Mouse (Mus musculus) right cerebral cortex, adult 2 months (tissue): ENCODE measurements around the gene Etfa.

Experiments used
- DNase-seq, 2 experiments: peaks; one replicate each; pipeline ENCODE4 v3.0.0; 2021 to 2022; ENCODE audit warnings: low spot score in 2 of 2

Gene Etfa

DNA sequence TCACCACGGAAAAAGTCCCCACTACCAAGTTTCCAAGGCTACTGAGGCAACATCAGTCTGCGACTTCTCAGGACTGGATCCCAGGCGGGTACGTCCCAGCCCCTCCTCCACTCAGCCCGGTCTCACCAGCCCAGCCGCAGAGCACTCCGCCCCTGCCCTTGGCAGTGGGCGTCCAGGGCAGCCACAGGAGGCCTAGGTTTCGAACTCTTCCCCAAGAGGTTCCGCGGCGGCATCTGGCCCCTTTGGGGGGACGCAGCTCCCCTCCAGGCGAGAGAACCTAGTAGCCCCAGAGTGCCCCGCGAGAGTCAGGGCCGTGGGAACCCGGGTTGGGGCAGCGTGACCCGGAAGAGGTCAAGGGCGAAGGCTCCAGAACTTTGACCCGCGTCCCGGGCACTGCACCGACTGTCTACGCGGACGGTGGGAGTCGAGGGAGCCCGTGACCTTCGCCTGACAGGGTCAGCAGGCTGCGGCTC, 486 bp downstream of the Etfa start:
- DNase-seq = peak in 1 of 2 experiments; percentile 28

DNA sequence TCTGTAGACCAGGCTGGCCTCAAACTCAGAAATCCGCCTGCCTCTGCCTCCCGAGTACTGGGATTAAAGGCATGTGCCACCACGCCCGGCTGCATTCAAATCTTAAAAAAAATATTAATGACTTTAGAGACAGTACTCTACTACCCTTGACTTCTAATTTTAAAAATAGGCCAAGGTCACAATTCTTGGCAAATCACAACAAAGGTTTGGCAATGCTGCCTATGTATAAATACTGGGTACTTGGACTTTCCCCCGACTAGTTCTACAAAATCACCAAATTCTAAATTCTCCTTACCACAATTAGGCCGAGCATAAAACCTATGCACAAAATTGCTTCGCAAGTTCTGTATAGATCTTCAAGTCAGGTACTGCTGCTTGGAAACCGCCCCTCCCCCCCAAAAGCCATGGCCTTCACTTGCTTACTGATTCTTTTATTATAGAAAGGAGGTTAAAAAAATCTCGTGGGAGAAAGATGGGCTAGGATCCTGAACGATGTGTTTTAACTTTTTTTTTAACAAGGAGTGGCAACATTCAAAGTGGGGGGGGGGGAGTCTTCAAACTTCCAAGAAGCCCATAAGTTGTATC, 1.3 kb downstream of the Etfa start:
- no peak for DNase-seq

DNA sequence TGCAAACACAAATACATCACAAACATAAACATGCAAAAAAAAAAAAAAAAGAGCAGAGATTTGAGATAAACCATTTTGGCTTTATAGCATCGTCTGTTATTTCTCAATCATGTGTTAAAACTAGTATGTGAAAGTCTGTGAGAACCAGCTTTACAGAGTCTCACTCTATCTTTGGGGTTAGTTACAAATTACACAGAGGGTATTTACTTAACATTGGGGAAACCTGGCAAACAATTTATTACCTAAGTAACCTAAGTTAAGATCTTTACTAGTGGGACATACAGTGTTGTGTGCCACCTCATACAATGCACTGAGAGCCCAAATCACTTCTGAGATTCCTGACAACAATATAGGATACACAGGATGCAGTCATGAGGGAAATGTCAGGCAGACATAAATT, 2.3 kb downstream of the Etfa start:
- no peak for DNase-seq

DNA sequence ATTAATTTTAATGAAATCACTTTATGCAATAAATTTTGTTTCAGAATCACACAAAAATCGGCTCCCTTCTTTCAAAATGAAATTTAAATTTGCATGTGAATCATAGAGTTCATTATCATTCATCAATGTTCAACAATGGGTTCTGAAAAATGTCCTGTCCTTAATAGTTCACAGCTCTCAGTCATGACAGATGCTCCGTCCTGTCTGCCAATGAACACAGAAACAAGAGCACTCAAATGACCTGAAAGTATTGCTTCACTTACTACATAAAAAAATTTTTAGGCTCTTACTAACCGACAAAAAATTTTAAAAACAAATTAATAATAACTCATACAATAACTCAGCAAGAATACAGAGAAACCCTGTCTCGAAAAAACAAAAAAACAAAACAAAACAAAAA, 3.3 kb downstream of the Etfa start:
- DNase-seq = no peak

DNA sequence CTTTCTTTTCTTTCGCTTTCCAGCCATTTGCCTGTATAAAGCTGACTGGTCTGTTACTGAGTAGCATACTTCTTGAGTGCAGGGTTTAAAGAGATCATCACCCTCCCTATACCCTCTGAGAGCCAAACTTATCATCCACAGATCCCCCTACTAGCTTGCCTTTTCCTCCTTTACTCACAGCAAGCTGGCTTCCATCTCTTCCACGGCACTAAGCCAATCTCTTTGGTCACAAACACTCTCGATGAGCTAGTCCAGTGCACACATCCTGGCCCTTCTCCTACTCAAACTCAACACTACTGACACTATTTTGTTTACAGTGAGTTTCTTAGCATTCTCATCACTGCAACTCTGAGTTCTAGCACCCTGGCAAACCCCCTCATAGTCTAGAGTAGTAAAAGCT, 4.1 kb downstream of the Etfa start:
- no peak for DNase-seq

DNA sequence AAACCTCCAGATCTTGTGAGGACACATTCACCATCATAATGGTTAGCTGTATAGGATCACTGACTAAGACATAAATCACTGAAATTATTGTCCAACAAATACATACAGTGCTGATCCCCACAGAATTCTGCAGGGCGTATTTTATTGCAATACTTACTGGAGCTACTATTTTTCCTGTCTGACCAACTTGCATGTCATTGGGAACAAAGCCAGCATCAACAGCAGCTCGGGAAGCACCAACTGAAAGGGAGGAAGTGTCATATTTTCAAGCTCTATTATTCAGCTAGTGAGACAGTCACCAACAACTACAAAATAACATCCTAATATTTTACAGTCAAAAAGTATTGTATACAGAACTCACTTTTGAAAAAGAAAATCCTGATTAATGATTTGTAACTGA, 29.9 kb downstream of the Etfa start:
- DNase-seq = no peak

DNA sequence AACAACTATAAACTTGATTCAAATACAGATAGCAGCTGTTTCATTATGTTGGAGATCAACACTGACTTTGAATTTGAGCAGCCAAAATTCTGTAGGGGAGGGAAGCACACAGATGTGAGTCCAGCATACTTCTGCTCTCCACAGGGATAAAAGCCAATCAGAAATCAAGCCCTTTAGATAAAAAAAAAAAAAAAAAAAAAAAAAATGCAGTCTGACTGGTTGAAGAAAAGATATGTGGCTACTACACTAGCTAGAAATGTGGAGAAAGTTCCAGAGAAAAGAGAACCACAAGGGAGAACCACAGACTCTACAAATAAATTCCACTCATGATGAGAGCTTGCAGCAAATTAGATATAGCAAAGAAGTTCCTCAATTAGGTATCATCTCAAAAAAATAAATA, 33.3 kb downstream of the Etfa start:
- DNase-seq = no peak

DNA sequence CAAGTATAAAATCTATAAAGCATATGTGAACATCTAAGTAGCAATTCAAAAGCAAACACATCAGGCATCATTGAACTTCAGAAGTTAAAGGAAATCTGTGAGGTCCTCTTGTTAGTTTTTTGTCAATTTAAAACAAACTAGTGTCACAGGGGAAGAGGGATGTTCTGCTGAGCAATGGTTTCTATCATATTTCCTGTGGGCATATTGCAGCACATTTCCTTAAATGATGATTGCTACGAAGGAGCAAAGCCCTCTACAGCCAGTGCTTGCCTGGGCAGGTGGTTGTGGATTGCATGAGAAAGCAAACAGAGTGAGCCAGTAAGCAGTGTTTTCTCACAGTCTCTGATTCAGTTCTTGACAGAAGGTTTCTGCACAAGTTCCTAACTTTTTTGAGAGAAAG, 36.0 kb downstream of the Etfa start:
- no peak for DNase-seq

DNA sequence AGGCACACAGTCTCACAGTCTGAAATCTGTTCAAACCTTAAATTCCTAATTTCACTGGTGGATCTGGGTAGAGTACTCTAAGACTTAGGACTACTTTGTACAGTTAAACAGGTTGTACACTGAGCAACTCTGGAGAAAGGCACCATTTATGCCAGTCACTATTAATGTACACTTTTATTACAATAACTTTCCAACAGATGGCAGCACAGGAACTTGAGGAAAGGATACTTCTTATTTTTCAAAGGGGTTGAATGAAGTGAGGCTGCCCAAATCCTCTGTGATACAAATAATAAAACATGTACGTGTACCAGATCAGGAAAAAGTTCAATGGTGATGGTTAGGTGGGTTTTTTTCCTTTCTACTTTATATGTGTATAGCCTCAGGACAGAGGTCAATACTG, 43.6 kb downstream of the Etfa start:
- no peak for DNase-seq

DNA sequence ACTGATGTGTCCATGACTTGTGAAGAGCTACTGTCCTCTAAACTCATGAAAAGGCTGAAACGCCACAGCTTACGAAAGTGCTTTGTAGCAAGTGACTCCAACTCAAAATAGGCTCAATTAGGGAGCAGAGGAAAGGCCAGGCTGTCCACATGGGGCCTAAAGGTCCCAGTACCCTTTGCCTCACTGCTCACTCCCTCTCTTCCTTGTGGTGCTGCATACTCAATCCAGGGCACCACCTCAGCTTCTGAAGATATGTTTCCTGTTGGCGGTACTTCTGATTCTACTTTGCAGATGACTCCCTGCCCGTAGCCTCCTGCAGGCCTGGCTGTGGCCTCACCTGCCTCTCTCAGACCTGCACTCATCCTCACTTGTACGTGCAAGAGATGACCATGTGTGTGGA, 58.7 kb downstream of the Etfa start:
- no peak for DNase-seq

DNA sequence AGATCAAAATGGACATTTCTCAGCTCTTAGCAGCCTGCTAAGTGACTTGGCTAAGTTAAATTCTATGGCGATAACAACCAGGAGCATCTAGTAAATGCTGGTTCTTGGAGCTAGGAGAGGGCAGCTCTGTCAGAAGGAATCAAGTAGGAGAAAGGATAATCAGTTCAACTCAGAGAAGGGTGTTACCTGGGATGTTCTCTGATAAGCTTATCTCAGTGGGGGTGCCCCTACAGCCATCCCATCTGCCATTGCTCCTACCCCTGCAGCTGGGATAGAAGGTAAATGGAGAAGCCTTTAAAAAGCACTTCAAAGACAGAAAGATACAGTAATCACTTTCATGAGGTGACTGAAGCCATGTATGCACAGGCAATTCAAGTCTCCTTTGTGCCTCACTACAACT, 59.1 kb downstream of the Etfa start:
- DNase-seq = no peak

DNA sequence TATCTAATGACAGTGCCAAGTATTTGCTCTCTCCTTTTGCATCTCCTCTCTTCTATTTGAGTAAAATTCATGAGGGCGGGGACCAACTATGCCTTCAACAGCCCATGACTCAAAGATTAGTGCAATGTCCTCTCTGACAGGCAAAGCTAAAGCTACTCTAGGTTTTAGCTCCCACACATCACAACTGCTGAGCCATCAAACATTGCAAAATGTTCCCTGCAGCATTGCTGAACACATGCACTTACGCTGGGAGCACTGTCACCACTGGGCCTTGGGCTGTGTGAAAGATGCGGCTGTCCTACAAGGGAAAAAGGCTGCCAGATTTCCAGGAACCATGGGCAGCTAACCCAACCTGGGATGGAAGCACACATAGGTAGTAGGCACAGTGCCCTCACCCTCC, 60.6 kb downstream of the Etfa start:
- DNase-seq = peak in 1 of 2 experiments; percentile 11

DNA sequence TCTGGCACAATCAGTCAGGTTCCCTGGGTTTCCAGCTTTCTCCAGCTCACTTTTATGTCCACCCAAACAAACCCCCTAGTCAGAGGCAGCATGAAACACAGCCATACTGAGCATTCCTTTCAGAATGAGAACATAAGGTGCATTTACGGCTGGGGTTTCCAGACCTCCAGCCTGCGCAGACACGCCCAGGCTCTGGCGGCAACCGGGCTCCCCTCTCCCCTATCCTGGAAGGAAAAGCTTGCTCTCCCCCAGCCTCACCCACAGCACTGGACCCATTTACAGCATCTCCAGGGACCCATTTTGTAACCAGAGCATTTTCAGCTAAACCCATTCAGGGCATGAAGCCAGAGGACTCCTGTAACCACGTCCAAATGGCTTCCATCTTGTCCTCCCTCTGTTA, 62.0 kb downstream of the Etfa start:
- DNase-seq = no peak

DNA sequence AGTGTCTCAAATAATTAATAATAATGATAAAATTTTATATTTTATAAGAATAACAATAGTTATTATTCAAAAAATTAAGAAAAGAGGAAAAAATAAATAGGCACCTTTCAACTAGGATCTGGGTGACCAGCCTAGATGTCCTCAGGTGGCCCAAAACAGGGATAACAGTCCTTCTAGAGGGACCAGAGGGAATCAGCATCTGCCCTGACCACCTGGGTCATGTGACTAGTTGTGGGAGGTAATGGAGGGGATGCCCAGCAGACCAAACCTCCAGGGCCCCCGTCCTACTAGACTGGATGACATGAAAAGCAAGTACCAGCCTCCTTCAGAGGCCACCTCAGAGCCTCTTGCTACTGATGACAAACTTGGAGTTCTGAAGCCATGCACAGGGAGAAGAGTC, 62.9 kb downstream of the Etfa start:
- no peak for DNase-seq

DNA sequence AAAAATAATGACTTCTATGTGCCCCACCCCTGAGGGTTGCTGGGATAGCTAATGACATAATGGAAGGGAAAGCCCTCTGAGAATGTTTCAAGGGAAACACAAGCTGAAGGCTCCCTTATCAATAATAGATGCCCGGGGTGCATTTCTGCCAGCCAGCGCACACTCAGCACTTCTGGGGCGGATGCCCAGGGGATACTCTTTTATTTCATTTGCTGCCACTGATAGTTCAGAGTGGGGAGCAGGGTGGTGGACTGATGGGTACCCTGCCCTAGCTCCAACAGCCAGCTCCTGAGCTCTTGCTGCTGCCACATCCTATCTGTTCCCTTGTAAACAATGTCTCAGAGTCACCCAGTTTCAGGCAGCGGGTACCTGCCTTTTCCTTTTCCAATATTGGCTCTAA, 64.5 kb downstream of the Etfa start:
- DNase-seq = no peak

DNA sequence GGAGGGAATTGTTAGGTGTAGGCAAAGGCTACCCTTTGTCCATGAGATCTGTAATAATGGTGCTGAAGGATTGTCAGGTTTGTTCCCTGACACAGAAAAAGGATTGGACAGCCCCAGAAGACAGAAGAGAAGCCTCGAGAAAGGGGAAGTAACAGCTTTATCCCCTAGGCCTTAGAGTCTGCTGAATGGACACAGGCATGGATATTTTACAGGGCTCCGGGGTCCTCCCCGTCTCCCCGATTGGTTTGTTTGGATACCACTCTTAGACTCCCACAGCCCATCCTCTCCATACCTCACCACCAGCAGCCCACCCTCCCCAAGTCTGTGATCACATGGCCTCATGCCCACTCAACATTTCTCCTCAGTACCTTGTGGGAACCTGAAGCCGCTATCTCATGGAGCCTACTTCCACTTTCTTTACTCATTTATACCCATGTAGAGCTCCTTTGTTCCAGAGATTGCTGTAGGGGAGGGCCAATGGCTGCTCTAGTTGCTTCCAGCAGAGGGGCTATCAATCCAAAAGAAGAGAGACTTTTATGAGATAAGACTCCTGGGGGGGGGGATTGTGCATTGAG, 72.8 kb downstream of the Etfa start:
- no peak for DNase-seq

DNA sequence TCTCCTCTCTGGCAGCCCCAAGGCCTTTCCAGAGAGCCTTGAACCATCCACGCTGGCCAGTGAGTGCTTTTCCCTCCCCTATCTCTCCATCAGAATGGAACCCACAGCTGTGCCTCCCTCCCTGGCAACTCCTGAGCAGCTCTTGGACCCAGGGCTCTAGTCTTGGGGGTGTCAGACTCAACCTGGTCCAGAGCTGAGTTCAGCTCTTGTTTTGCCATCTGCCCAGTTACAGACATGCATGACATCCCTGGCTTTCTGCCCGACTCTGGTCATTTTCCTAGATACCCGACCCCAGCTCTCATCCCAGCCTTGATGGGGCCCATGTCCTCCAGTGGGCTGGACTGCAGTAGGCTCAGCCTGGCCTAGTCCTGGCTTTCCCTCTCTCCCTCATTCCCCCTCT, 73.6 kb downstream of the Etfa start:
- no peak for DNase-seq

DNA sequence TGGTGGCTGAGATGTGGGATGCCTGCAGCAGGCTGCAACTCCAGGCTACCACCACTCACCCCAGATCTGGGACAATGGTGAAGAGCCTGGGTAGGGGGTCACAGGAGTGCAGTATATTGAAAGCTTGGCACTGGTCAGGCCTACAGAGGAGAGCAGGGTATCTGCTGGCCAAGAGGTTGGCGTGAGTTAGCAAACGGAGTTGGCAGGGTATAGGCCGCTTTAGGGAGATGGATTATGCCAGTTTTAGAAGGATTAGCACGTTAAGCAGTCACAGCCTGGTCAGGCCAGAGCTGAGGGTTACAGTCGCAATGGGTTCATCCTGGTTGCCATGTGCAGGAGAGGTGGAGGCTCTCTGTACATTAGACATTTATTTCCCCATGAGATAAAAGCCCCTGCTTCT, 78.2 kb downstream of the Etfa start:
- DNase-seq = no peak

DNA sequence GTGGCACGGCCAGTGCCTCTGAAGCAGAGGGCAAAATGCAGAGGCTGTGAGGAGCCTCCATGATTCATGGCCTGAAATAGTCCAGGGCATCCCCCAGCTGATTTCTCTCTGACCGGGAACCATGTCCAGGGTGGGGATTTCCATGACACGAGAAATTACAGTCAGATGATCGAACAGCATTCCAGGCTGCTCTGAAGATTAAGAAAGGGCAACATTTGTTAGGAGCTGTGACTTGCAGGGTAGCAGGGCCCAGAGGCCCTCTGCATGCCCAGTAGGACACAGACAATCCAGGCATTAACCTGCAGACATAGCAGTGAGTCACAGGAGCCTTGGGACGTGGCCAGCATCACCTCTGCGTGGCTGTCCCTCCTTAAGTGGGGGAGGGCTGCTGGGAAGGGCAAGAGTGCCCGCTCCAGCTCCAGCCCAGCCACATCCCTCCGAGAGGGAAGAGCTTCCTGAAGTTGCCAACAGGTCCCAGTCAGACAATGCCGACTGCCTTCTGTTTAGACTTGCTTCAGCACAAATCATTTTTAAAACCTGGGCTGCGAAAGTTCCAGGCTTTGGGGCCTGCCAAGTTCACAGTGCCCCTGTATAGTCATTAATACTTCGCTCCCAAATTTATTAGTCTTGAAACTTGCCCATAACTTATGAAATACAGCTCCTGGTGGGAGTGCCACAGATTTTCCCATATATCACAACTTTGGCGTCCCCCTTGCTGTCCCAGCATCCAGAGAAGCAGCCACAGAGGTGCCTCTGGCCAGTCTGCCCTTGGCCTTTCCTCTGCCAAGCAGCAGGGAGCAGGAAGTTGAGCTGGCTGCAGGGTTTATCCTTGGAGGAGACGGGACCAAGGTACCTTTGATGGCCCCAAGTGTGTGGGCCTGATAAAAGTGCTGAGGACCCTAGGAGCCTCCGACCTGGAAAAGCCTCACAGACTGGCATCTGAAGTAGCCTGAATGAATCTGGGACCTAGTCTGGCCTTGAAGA, 79.4 kb downstream of the Etfa start:
- DNase-seq = no peak

DNA sequence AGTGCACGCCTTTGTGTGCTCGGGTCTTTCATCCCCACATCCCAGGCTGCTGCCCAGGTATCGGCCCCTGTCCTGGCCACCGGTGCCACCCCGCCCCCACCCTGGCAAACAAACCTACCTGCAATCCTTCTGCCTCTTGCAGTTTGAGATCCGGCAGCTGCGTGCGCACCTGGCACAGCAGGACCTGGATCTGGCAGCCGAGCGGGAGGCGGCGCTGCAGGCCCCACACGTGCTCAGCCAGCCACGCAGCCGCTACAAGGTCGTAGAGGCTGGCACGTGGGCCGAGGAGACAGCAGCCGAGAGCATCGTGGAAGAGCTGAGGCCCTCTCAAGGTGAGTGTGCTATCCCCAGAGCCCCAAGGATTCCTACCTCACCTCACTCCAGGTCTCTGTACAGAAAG, 81.9 kb downstream of the Etfa start:
- no peak for DNase-seq

DNA sequence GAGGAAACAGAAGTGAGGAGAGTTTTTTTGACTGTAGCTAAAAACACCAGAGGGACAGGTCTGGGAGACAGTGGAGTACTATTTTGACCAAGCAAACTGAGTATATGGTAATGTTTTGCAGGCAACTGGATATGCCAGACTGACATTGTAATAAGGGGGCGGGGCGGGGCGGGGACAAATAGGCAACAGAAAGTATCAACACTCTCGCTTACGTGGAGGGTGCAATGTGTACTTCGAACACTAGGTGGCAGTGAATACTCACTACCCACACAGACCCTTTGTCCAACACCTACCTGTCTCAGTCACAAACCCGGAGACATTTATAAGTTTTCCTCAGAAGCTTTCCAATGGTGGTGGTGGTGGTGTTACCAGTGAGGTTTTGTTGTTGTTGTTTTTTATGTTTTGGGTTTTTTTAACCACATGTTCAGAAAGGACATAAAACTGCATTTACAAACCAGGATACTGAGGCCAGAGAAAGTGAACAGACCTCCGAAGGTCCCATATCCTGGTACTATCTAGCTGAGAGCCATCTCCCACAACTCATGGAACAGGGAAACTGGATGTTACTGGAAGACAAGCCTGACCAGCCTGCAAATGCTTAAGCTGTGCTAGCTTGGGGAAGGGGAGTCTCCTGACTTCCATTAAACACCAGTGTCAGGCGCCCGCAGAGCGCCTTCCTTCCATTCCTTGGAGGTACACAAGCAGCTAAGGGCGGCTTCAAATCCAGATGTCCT, 82.6 kb downstream of the Etfa start:
- DNase-seq = peak; percentile 78 to 84

DNA sequence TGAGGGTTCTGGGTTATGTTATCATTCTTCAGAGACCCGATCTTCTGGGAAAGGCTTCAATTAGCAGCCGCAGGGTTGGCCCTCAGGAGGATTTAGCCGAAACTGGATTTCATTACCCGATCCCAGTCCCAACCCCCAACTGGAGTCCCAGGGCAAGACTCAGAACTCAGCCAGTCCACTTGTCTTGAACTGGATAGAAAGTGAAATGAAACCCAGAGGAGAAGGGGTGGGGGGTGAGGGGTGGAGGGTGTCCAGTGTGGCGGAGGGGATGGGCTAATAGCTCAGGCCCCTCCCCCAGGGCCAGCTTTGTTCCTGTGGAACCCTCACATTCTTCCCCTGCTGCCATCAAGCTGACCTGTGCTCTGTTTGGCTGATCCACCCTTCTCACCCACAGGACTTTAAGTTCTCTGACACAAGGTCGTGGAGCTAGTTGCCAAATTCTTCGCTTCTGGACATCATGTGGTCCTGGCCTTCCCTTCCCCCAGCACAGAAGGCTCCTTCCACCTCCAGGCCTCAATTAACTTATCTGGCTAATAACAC, 86.7 kb downstream of the Etfa start:
- DNase-seq = no peak
